Mouse (Mus musculus) erythroid progenitor cell, adult 5-6 weeks (primary cell): ENCODE results near the gene Rnf4. TPM values are rescaled to one million over a fixed set of nuclear protein-coding genes. Genes with fewer than 3 reads are reported as not detected.
A peak's percentile ranks its signal among the peaks of the same experiment; 100 is the strongest.

Source experiments
- ATAC-seq: replicated peaks from 2 replicates; pipeline ENCODE4 v1.8.0; 2016; ENCODE audit warnings: moderate number of reproducible peaks, mild to moderate bottlenecking, moderate TSS enrichment, inconsistent platforms; ENCODE audit not compliant: poor library complexity, low FRiP score, severe bottlenecking
- total RNA-seq, 2 experiments: library from RNA; stranded (forward) in 1 of 2; stranded (reverse) in 1 of 2; fragments of 150-400 nt in 1 of 2; fragments of 186-747, 209-891 nt in 1 of 2; gene quantifications; 2 replicates each; pipeline versions ENCODE4 v1.2.3 to v1.2.4; 2015 to 2017; ENCODE audit warnings: low replicate concordance in 2 of 2

The Rnf4 gene
- total RNA-seq (2015; ENCODE audit: low replicate concordance) (105 and 141 TPM in 2 replicates), total RNA-seq (2017; ENCODE audit: low replicate concordance) (134 and 143 TPM in 2 replicates)

DNA sequence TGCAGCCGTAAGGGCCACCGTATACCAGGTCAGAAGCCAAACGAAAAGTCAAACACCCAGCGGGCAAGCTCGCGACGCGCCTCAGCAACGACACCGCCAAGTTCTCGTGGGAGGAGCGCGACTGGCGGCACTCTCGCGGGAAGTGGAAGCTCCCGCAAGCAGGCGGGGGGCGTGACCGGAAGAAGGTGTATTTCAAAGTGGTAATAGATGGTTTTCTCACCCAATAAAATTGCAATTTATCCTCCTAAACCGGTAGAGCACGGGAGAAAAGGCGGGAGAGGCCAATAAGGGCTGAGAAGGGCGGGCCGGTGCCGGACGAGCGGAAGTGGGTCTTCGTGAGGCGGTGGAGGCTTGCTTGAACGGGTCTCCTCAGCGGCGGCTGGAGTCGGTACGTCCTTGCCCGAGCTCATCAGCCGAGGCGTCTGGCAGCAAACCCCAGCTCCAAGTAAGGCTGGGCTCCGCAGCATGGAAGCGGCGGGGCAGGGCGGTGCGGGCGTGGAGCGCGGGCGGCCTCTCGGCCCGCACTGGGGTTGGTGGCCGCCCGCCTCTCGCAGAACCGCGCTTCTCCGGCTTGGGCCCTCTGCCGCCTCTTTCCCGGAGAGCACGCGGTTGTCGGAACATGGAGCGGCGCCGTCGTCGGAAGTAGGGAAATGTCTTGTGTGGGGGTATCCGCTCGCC, at the start of gene Rnf4:
TSS of gene Rnf4 (plus strand) at position 193 of the 678 bp plus-strand sequence.
- ATAC-seq: peak; percentile 92

DNA sequence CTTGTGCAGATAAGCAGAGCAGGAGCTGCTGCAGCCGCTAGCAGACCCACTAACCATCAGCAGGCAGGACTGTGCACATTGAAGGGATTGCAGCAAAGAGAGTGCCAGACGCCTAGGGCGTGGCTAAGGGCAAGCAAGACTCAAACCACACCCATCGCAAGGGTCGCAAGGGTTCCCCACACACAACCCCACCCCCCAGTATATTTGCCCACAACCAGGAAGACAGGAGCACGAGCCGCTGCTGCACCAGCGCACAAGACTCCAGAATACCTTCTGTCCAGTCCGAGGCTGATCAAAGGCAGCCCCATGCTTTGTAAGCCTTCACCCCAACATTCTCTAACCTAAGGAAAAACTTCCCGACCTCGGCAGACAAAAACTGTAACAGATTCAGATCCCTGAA, 49.6 kb upstream of the Rnf4 start:
- no peak for ATAC-seq

GRCm38 (mm10) chr5:34287001-34287837, 48.9 kb upstream of the Rnf4 start:
- ATAC-seq: no peak

- no peak for ATAC-seq
Observed at GRCm38 (mm10) chr5:34287838-34288145, 48.3 kb upstream of the Rnf4 start.

DNA sequence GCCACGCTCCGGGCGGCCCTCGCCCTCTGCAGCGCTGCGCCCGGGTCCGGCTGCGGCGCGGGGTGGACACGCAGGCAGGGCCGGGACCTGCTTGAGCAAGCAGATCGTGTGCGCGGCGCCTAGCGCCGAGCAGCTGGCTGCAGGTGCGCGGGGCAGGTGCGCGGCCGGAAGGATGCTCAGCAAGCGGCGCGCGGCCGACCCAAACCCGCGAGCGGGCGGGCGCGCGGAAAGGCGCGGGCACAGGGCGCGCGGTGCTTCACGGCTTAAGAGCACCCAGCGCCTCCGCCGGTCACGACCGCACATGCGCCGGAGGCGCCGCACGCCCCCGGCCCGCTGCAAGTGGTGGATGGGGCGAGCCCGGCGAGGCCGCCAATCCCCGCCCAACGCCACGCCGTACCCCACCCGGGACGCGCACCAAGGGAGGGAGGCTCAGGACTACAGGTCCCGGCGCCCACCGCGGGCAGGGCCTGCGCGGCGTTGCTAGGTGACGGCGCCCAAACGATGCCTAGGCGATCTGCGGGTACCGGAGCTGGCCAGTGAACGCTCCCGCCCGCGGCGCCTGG, 47.9 kb upstream of the Rnf4 start, which contains the start of the genes Zfyve28 and Cfap99:
TSS of gene Zfyve28 (minus strand) at position 296 of the 563 bp plus-strand sequence.
TSS of gene Cfap99 (plus strand) at position 447 of the 563 bp plus-strand sequence.
- ATAC-seq: no peak

- no peak for ATAC-seq
Observed at GRCm38 (mm10) chr5:34289286-34289685, 46.8 kb upstream of the Rnf4 start.

DNA sequence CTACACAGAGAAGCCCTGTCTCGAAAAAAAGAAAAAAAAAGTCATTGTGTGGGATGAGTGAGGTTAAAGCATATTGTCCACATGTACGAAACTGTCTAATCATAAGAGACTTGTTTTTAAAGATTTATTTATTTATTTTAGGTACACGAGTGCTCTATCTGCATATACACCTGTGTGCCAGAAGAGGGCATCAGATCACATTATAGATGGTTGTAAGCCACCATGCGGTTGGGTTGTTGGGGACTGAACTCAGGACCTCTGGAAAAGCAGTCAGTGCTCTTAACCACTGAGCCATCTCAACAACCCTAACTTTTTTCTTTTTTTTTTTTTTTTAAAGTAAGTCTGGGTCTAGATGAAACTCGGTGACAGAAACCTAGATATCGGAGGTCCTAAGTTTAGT, 42.7 kb upstream of the Rnf4 start:
- no peak for ATAC-seq

GRCm38 (mm10) chr5:34294696-34295095, 41.4 kb upstream of the Rnf4 start:
- ATAC-seq: no peak

- no peak for ATAC-seq
Observed at GRCm38 (mm10) chr5:34295141-34295540, 40.9 kb upstream of the Rnf4 start.

DNA sequence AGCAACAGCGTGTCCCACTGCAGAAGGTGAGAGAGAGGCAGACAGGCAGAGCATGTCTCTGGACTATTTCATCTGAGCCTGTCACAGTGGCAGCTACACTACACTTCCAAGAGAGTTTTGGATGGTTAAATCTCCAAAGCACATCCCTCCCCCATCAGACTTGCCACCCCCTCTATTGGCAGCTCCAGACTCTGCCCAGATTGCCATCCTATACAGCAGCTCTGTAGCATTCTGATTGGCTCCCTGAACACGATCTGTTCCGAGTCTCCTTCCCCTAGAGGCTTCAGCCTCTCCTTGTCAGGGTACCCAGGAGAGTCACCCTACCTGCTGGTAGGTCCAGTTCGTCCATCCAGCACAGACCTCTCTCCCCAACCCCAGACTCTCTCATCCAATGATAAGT, 38.0 kb upstream of the Rnf4 start:
- ATAC-seq: no peak

DNA sequence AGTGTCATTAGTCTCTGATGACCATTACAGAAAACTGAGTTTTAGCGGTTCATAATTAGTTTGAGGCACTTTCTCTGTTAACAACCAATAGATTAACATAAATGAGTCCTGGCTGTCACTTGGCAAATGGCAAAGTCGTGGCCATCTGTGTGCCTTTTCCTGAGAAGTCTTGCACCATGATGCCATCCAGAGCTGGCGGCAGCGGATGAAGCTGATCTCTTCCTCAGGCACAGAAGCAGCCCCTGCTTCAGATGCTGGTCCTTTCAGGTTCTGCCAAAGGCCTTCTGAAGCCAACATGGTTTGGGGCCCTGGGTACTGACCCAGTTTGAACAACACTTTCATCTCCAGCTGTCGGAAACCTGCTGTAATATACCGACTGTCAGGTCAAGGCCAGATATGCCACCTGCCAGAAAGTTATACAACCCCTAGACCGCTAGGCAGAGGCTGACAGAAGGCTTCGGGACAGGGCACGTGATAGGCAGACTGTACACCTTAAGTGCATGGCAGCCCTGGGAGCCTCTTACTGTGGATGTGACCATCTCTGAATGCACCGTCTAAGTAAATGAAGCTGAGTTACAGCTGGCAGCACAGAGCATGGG, 37.1 kb upstream of the Rnf4 start:
- ATAC-seq: no peak

GRCm38 (mm10) chr5:34302377-34302776, 33.7 kb upstream of the Rnf4 start:
- ATAC-seq: no peak

DNA sequence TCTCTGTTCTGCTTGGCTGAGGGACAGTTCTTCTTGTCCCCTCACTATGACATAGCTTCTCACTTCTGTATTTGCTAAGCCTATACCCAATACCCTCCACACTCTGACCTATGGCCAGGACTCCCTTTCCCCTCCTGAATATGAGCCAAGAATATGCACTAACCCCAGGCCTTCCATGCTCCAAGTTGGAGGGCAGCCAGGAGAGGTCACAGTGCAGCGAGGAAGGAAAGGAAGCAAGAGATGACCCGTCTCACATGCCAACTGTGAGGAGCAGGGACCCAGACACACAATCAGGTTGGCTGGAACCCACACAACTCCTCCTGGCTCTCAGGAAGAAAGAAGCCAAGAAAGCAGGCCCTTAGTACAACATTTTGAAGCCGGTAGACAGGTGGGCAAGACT, 27.1 kb upstream of the Rnf4 start:
- no peak for ATAC-seq

- no peak for ATAC-seq
Observed at GRCm38 (mm10) chr5:34319491-34320034, 16.5 kb upstream of the Rnf4 start.

DNA sequence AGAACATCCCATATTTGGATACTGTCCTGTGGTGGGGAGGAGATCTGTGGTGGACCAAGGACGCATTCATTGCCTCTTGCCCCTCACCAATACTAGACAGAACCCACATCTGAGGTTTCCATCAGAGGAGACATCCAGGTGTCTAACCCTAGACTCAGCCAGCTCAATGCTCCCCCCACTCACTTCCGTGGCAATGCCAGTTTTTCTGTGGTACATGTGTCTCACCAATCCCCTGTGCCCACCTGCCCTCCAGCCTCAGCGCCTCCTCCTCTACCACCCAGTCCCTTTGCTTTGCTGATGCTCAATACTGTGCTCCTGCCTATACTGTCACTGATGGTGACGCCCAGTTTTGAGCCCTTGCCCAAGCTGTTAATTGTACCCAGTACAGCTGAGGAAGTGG, 14.9 kb upstream of the Rnf4 start:
- no peak for ATAC-seq

- ATAC-seq: no peak
Observed at GRCm38 (mm10) chr5:34325286-34325685, 10.8 kb upstream of the Rnf4 start.

- ATAC-seq: no peak
Observed at GRCm38 (mm10) chr5:34326249-34326691, 9.8 kb upstream of the Rnf4 start.

GRCm38 (mm10) chr5:34326875-34327576, 9.1 kb upstream of the Rnf4 start:
- no peak for ATAC-seq

DNA sequence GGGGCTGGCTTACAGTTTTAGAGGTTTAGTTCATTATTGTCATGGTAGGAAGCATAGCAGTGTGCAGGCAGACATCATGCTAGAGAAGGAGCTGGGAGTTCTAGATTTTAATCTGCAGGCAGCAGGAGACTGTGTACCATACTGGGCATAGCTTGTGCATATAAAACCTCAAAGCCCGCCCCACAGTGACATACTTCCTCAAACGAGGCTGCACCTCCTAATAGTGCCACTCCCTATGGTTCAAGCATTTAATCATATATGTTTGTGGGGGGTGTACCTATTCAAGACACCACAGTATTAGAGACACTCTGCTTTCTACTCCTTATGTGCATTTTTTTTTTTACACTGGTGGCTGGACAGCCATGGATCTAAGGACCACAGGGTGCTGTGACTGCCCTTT, 6.0 kb upstream of the Rnf4 start:
- no peak for ATAC-seq

- no peak for ATAC-seq
Observed at GRCm38 (mm10) chr5:34334081-34334480, 2.0 kb upstream of the Rnf4 start.
